ENCODE assay signal across 17 mouse cellular contexts in genomic region chrX:77387271-77387670, GRCm38 (mm10).
"Had no signal": no experiment of that assay in that cellular context is flagged by ENCODE, and none has a peak within 500 bp of the region (broad histone marks: within the 10 kb centered on the region; RNA-seq: fewer than 3 reads in every experiment).

No protein-coding gene starts in this region.

- H3K9me3 ChIP-seq: lung, embryonic 15.5 days; megakaryocyte, embryonic 14.5 days; midbrain, embryonic 13.5 days; midbrain, embryonic 15.5 days; neural tube, embryonic 12.5 days; stomach, embryonic 15.5 days had no signal

- H3K27ac ChIP-seq: liver, embryonic 14.5 days; lung, embryonic 15.5 days; macrophage; midbrain, embryonic 13.5 days; midbrain, embryonic 15.5 days; neural tube, embryonic 12.5 days; stomach, embryonic 15.5 days; stomach, postnatal 0 days had no signal

- H3K36me3 ChIP-seq: lung, embryonic 15.5 days; midbrain, embryonic 13.5 days; midbrain, embryonic 15.5 days; neural tube, embryonic 12.5 days; stomach, embryonic 15.5 days had no signal

- H3K9ac ChIP-seq: liver, embryonic 14.5 days; lung, embryonic 15.5 days; midbrain, embryonic 13.5 days; midbrain, embryonic 15.5 days; neural tube, embryonic 12.5 days; stomach, embryonic 15.5 days had no signal

- H3K4me3 ChIP-seq: lung, embryonic 15.5 days; megakaryocyte, embryonic 14.5 days; midbrain, embryonic 13.5 days; midbrain, embryonic 15.5 days; neural tube, embryonic 12.5 days; stomach, embryonic 15.5 days had no signal

- H3K4me1 ChIP-seq: lung, embryonic 15.5 days; megakaryocyte, embryonic 14.5 days; midbrain, embryonic 13.5 days; midbrain, embryonic 15.5 days; neural tube, embryonic 12.5 days; stomach, embryonic 15.5 days had no signal

- DNase-seq: lung, adult 2 months; lung, postnatal 14 days; lung, postnatal 36 days; right cerebral cortex, postnatal 14 days; thymus, adult 2 months; thymus, postnatal 36 days had no signal

- H3K4me2 ChIP-seq: lung, embryonic 15.5 days; midbrain, embryonic 11.5 days; midbrain, embryonic 13.5 days; midbrain, embryonic 15.5 days; neural tube, embryonic 12.5 days; stomach, embryonic 15.5 days had no signal

- ATAC-seq: lung, postnatal 0 days; midbrain, embryonic 13.5 days; midbrain, embryonic 15.5 days had no signal

- H3K27me3 ChIP-seq: lung, embryonic 15.5 days; midbrain, embryonic 13.5 days; midbrain, embryonic 15.5 days; neural tube, embryonic 12.5 days; stomach, embryonic 15.5 days had no signal
